Mouse (Mus musculus): ENCODE data around the gene Ttc7.

Gene Ttc7

DNA sequence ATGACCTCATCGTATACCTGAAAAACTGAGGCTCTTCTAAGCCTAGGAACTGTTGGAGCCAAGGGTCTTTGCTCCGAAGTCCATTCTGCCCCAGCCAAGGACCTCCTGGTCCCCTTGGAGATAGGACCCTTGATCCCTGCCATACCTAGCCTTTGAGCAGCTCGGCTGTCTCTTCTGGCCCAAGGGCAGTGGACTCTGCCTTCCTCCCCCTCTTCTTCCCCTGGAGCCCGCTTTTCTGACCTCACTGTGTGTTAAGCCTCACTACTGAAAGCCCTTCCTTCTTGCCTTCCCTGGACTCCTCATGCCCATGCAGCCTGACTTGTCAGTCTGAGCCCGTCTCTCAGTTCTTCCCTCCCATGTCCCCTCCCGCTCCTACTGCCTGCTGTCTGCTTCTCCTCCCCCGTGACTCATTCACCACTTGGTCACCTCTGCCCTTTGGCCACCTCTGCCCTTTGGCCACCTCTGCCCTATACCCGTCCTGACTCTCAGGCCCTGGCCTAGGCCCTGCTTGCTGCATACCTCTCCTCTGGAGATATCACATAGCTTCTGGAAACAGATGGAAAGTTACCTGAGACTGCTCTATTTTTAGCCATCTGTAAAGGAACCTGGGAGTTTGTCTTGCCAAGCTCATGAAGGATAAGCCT lies 60.5 kb downstream of the Ttc7 start:
- peak; percentile 46 for DNase-seq

DNA sequence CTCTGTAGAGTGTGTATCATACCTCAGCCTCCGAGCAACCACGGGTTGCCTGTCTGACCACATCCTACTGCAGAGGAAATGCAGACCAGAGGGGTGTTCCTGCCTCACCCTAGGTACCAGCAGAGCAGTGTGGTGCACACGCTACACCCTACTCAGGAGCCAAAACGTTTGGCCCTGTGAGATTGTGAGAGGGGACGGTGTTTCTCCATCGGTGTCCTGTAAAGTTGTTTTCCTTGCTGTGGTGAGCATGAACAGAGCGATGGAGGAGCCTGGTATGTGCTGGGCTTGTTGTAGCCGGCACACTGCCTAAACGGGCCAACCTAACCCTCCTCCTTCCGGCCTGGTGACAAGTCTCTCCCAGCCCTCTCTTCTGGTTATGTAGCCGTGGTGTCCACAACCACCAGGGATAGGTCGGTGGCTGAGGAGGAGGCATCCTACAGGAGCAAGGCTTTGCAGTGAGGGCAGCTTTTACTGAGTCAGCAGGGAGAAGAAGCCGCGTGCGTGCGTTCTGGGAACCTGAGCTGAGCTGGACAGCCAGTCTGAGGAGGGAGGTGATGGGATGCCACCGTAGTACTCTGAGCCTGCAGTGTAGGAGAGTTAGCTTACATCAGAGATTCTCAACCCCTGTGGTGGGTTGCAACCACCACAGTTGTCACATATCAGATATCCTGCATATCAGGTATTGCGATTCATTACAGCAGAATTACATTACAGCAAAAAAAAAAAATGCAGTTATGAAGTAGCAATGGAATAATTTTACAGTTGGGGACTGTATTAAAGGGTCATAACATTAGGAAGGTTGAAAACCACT lies 62.0 kb downstream of the Ttc7 start:
- DNase-seq = no peak

DNA sequence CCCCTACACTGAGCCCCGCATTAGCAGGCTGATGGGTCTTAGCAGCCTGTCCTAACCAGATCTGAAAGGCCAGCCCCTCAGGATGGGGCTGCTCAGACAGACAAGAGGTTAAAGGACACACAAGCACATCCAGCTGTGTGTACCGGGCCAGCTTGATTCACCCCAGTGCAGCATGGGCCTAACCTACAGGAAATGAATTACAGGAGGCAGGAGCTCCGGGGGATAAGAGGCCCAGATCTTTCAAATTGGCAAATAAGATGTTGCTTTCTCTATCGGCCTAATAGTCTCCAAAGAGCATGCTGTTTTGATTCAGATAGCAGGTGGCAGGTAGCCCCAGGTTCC lies 62.5 kb downstream of the Ttc7 start:
- DNase-seq = no peak

DNA sequence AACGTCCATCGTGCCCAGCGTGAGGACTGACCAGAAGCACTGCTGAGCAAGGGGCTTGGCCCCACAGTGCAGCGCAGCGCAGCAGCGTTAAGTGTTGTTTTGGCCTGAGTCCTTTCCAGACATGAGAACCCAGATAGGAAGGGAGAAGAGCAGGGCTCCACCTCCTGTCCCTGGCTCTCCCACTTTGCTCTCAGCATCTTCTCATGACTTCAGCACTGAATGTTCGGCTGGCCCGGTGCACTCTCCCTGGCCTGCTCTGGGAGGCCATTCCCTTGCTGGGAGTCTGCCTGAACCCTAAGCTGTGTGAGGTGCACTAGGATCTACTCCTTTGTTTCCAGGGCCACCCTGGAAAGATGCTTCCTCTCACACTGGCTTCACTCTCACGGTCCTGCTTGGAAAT lies 65.7 kb downstream of the Ttc7 start:
- DNase-seq = no peak

DNA sequence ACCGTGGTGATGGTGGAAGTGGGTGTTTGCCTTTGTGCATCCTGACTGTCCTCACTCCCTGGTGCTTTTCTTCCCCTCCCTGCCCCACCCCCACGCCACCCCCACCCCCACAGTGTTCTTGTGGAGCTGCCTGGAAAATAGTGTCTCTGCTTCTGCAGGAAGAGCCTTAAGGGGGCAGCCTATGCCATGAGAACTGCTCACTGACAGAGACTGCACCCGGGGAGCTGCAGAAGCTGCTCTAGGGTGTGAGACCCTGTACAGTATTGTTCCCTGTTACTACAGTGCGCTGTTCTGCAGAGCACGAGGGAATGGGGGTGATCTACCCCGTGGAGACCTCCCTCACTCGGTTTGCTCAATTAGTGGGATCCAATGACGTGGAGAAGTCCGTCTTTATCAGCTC lies 66.4 kb downstream of the Ttc7 start:
- DNase-seq = no peak

DNA sequence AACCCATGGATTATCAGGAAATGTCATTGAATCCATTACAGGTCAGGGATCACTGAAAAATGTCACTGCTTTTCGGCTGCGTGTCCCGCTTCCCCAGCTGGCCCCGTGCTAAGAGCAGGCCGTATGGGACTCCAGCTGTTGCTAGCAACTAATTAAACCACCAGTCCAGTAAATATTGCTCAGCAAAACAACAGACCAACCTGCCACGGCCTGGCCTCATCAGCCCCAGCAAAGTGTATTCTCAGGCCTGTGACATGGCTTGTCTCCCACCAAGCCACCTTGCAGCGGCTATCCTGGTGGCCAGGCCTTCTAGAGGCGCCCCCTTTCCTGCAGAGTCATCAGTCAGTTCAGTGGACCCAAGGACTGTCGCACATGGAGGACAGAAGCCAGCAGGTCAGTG lies 66.9 kb downstream of the Ttc7 start:
- DNase-seq = no peak

DNA sequence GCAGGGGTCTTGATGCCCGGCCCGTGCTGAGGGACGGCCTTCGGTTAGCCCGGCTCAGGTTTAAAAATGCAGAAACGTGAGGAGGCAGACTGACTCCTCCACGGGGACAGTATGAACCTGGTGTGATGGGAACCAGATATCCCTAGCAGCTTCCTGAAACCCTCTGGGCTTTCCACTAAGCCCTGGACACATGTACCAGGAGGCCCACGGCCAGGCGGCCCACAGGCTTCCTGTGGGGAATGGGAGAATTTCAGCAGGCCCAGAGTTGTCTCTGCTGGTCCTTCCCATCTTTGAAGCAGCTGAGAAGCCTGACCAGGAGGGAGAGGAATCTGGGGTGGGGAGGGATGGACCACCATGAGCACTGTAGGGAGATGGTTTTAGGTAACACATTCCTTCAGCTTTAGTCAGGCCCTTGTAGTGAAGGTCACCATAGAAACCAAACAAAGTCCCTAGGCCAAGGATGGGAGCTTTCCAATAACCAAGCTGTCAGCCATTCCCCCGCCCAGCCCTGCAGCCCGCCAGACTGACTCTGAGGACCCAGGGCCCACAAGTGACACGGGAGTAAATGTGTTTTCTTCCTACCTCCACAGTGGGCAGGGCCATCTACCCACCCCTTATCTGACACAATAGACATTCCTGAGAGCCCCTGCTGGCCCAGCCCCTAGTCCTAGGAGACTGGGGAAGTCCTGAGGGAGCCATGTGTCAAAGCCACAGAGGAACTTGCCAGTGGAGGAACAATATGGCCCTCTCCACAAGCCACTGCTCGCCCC lies 68.0 kb downstream of the Ttc7 start:
- DNase-seq = no peak

DNA sequence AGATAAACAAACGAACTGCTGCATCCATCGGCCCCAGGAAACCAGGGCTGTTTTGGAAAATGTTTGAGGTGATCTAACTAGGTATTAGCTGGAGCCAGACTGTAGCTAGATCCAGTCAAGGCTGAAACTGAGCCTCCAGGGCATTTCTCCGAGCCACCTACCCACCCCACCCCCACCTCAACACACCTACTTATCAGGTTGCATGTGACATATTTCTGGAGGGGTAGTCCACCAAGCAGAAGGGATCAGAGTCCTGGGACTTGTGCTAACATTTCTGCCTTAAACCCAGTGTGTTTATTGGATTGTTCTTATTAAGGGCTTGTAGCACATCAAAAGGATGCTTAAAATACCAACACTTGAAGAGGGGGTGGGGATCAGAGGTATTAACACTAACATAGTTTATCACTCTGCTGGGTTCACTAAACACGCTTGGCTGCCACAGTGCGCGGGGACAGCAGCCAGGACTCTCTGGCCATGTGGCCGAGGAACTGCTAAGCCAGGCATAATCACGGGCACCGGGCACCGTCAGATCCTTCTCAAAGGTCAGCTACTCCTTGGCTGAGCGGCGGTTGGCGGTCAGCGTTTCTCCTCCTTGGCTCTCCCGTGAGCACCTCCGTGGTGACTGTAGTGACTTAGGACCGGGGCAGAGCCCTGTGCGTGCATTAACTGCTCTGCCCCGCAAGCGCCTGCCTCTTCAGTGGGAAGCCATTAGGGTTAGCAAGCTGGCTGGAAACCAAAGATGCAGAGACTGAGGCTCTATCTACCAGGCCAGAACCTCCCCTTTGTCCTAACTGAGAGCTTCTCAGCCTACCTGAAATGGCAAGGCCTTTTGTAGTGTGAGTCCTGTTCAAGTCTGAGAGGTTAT lies 68.8 kb downstream of the Ttc7 start:
- DNase-seq = no peak

DNA sequence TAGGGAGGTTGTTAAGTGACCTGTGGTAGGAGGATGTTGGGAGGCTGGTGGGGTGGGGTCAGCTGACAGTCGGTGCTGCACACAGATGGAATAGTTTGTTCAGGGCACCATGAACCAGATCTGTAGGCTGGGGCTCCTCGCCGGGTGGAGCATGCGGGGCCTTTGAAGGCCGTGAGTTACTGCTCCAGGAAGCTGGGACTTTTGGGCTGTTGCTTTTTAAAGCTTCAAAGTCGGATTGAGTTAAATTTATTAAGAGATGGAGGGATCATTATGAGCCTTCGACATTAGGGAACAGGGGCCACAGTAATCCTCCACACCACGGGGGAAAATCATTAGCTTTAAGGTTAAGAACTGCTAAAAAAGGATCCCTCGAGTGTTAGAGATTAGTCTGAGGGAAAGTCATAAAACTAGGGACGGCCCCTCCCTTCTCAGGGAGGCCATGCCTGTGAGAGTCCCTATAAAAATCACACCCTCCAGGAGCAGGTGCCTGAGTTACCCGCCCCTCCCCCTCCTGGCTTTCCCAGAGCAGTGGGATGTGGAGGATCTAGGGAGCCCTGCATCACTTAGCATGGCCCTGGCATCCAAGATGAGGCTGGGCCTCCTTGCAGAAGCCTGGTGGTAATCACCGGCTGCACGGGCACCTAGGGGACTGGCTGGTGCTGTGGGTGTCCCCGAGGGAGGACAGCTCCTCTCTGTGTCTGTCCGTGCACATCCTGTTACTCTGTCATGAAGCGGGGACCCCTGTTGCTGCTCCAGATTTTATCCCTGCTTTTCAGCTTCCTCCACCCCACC lies 69.6 kb downstream of the Ttc7 start:
- no peak for DNase-seq

DNA sequence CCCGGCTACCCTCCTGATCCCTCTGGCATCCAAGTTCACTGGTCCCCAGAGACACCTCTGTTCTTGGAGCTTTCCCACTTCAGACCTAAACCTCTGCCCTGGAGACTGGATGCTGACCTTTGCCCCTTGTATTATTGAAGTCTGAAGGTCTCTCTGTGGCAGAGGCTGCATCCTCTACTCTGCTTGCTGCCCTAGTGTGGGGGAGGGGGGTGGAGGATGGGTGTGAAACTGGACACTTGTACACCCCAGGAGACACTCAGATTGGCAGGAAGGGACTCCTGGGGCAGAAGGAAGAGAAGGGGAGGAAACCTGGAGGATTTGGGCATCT lies 70.2 kb downstream of the Ttc7 start:
- DNase-seq = no peak

DNA sequence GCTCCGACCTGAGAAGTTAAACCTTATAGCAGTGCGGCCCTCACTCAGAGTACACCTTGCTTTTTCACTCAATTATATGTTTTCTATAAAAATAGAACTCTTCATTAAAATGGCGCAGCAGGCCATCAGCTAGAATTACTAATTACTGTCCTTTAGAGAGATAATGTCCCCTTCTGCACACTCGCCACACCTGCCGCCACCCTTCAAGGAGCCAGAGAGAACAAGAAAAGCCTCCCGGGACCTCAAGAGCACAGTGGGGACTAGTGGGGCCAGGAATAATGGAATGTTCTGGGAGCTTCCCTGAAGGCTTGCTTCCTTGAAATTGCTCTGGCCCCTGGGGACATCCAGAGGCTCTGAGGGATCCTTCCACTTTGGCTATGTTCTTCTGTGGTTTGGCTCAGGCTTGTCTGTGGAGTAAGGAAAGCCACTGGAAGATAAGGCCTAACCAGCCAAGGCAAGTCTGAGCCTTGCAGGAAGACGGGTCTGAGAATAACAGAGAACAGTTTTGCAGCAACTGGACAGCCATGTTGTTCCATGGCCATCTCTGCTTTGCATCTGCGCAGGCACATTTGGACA lies 71.1 kb downstream of the Ttc7 start:
- no peak for DNase-seq

DNA sequence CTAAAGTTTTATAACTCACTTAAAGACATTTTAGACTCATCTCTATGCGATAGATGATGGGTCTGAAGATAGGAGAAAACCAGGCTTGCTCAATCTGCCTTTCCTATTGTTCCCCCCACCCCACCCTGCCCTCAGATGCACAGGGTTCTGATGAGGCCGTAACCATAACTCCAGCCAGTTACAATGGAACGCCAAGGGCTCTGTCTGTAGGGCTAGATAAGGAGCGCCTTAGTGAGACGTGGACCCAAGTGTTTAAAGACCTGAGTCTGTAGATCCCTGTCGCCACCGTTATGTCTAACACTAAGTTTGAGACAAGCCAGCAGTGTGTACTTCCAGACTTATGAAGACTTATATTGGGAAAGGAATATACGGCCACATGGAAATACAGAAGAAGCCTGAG lies 72.8 kb downstream of the Ttc7 start:
- no peak for DNase-seq

DNA sequence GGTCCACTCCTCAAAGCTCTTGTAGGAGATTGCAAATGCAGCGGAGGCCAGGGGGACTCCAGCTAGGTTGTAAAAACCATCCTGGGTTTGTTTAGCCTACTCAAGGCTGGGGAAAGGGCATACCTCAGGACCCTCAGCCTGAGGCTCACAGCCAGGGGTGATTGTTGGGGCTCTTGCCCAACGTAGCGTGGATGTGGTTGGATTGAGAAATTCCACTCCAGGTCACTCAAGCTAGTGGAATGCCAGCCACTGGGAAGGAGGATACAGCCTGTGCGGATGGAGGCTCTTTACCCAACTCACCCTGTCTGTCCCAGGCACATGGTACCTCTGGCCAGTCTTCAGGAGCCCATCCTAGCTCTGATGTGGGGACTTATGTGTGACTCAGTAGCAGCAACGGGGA lies 73.6 kb downstream of the Ttc7 start:
- DNase-seq = no peak

DNA sequence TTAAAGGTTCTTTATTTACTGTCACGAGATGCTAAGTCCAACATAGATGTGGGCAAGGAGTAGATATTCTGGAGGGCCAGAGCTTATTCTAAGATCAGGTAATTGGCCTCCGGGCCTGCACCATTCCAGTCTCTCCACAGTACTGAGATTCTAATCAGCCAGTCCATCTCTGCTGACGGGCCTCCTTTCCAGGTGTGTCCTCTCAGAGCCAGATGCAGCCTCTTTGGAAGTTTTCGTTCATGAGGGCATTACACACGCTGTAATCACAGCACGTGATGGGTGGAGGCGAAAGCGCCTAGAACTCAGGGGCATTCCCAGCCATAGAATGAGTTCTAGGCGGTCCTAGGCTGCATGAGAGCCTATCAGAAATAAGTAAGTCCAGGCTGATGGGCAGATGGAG lies 74.8 kb downstream of the Ttc7 start:
- DNase-seq = no peak

DNA sequence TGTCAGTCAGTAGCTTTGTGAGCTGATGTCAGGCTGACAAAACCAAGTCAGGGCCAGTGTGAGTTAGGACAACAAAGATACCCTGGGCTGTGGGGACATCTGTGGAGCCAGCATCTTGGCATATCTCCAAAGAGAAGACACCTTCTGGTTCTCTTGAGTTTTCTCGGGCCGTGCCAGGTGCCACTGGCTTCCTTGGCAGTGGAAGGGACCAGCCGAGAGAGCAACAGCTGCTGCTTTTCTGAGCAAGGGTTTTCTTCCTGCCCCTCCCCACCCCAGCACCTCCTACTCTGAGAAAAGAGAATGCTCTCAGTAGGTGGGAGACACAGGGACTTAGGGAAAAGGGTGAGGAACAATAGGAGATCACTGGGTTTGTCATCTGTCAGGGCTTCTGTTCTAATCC lies 78.4 kb downstream of the Ttc7 start:
- DNase-seq = no peak

DNA sequence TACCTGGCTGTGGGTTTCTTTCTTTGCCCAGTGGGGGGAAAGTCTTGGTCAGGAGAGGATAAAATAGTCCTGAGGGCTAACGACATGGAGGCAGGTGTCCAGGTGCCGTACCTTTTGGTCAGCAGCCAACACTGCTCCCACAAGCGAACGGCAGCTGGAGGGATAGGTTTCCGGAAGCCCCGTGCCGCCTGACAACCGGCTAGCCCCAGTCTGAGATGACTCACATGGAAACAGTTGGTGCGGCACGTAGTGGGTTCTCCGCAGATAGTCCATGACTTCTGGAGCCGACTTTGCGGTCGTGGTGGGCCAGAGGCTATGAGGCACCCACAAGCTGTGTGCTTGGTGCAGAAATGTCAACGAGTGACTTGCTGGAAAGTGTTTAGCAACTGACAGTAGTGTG lies 81.4 kb downstream of the Ttc7 start:
- no peak for DNase-seq

DNA sequence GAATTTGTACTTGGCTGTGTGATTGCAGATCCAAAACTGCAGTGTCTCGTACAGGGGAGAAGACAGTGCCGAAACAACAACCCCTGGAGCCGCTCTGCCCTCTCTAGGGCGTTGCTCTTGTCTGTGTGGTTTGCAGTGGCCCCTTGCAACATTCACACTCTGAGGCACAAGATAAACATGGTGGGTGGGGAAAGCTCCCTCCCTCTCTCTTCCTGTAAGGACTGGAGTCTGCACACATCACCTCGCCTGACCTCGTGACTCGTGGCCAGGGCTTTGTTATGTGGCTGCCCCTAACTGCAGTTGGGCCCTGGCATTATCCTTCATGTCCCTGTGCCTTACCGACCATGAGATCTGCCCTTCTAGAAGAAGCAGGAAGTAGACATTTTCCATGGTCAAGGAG lies 82.6 kb downstream of the Ttc7 start:
- peak; percentile 63 for DNase-seq

DNA sequence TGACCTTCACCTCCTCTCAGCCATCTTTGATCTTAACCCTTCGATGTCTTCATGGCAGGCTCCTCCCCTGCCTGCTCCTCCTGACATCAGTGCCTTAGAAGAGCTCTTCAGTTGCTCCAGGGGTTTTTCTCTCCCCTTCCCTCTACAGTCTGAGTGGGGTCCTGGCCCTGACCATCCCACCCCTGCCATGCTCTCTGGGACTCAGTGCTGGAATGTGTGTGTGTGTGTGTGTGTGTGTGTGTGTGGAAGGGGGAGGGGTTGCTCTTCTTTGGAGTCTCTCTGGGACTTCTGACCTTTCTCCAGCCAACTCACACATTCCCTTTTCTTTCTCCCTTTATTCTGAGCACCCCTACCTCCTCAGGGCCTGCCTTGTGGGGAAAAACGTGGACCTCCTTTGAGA lies 83.8 kb downstream of the Ttc7 start:
- no peak for DNase-seq

DNA sequence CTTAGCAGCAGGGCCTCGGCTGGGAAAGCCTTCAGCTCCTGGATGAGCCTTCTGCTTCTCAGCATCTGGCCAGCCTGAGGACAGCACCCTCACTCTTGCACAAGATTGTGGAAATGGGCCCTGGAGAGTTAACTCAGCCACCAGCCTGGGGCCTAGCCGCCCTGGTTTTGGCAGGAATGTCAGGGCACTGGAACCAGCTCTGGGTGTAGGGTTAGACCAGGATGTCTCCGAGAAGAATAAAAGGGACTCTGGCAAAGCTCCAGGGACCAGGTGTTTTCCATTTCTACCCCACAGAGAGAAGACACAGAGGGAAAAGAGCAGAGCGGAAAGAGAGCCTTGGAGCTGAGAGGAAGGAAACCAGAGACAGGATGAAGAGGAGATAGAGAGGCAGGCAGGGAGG lies 84.5 kb downstream of the Ttc7 start:
- DNase-seq = no peak

DNA sequence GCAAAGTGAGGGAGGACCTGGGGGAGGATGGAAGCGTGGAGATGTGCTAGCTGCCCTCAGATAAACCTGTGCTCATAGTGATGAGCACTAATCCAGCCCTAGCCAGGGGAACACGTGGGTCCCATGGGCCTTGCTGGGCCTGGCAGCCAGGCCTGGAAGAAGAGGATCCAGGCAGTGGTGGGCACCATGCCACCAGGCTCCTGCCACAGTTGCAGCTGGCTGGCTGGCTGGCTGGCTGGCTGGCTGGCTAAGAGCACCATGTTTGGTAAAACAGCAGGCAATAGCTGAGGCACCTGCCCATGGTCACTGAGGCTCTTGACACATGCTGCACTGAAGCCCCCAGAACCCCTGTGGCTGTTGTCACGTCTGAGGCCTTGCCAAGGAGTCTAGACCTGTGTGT lies 85.0 kb downstream of the Ttc7 start:
- no peak for DNase-seq

DNA sequence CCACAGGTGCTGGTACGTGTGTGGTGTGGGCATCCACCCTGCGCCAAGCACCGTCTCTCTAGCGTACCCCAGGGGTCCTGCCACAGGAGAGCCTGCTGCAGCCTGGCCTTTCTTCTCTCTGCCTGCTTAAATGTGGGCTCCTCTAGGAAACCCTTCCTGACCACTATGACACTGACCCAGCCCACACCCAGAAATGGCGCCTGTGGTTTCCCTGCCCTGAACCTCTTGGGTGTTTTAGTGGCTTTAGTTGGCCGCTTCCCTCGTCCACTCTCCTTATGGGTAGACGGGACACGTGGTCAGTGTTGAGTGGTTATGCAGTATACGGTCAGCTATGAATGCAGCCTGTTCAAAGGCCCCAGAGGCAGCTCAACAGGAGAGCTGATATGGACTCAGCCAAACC lies 85.8 kb downstream of the Ttc7 start:
- no peak for DNase-seq

DNA sequence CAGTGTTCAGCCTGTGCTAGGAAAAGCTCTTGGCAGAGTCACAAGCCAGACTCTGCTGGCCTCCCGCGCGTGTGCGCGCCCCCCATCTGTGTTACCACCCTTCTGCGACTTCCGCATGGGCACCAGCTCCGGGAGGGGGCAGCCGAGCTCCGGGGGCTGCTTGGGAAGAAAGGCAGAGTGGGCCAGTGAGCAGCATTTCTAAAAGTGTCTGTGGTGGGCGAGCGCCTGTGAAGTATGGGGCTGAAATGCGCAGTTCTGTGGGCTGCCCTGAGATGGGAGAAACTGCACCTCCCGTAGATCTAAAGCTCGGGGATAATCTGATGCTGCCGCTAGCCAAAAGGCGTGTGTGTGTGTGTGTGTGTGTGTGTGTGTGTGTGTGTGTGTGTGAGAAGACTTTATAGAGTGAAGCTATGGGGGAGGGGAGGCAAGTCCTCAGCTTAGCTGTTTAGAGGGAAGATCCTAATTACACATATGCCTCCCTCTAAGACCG lies 86.6 kb downstream of the Ttc7 start:
- no peak for DNase-seq
